Mouse (Mus musculus): ENCODE measurements around the gene Gm42906.

Gene Gm42906

DNA sequence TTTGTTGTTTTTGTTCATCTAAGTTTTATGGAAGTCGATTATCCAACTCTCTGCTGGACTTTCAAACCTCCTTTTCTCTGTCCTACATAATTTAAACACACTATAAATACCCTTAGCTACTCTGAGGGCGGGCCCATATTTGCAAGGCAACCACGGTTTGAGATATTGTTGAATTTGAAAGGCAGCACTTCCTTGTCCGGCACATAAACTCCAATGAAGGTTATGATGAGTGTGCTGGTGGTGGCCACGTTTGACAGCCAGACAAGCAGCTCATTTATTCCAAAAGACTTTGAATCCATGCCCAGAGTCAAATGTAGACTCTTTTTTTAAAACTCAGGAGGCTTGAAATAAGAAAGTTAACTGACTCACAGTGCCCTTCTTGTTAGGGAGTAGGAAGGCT lies 33.3 kb downstream of the Gm42906 start:
- DNase-seq (ENCODE audit: low spot score), result no peak

DNA sequence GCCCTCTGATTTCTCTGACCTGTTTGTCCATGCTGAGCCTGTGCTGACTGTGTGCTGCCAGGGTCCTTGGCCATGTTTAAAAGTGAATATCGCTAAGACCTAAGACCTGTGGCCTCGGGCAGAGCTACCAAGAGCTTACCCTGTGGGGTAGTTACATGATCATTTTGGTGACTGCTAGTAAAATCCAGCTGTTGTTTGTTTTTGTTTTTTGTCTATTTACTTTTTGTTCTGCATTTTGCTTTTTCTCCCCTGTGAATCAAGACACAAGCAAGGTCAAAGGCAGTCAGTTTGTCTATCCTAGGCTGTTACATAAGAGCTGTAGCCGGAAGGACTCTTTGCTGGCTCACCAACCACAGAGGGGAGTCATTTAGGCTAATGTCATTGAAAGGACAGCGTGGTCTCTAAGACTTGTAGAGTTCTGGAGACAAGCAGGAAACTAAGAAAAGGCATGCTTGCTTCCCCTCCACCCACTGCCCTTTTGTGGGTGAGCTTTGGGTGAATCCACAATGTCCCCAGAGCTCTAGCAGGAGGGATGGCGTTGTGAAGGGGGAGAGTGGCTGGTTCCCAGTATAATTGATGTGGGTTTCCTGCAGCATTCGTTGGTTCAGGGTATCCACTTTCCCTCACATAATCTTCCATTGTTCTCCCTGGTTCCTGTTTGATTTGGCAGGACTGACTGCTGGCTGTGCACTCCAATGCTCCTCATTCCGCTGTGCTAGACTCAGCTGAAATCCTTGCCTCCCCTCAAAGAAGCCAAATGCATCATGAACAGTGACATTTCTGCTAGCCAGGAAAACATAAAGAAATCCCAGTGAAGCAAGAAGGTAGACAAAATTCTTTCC lies 33.9 kb downstream of the Gm42906 start:
- DNase-seq (ENCODE audit: low spot score), result no peak

DNA sequence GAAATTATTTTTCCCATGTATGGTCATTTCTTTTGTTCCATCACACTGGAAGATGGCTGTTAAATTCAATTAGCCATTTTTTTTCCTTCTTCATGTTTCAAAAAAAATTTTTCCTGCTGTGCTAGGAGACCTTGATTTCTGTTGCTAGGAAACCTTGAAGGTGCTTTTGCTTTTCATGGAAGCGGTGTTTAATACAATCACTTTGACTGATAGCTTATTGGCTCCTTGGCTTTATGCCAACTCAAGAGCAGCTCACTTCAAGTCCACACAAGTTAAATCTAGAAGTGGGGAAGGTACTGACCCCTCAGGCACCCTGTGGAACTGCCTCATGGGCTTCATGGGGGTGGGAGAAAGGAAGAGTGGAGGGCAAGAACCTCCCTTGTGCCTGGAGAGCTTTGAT lies 38.1 kb downstream of the Gm42906 start:
- no peak for DNase-seq (ENCODE audit: low spot score)

DNA sequence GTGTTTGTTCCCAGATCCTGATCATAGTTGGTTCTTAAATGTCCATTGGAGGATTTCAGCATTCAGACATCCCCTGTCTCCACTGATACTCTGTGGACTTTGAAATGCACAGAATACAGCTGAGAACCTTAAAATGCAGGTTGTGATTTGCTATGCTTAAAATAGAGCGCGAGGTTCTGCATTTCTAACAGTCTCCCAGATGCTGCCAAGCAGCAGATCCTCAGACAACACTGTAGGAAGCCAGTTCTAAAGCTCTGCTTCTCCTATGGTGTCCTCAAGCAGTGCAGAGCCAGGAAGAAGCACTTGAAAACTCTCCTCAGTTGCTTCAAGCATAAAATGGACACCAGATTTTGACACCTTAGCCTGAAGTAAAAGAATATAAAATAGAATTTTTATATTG lies 48.1 kb downstream of the Gm42906 start:
- no peak for DNase-seq (ENCODE audit: low spot score)

DNA sequence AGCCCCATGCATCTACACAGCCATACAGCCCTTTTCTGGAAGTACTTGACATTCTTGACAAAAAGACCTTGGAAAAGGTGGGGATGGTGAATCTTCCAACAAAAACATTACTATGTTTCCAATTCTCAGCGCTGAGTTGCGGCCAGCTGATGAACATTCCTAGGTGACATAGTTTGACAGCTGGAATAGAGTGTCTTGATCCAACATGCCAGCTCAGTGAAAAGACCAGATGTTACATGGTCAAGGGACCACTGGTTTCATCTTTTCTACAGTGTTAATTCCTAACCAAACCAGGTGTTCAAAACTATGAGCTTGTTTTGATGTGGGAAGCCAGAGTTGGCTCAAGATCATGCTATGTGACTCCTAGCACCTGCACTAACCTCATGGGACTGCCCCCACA lies 48.8 kb downstream of the Gm42906 start:
- no peak for DNase-seq (ENCODE audit: low spot score)

DNA sequence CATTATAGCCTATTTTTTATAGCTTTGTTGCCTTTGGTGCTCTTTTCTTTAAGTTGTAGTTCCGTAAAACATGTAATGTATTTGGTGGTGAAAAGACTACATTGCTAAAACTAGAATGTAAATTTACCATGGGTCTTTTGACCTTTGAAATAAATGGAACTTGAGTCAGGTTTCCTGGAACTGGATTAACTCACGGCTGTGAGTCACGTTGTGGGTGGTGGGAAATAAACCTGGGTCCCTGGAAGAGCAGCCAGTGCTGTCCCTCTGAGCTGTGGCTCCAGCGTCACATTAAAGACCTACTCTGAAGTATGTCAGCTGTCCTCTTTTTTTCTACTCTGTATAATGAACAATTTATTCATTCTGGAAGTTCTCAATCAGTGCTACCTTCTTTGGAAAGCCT lies 51.0 kb downstream of the Gm42906 start:
- no peak for DNase-seq (ENCODE audit: low spot score)

DNA sequence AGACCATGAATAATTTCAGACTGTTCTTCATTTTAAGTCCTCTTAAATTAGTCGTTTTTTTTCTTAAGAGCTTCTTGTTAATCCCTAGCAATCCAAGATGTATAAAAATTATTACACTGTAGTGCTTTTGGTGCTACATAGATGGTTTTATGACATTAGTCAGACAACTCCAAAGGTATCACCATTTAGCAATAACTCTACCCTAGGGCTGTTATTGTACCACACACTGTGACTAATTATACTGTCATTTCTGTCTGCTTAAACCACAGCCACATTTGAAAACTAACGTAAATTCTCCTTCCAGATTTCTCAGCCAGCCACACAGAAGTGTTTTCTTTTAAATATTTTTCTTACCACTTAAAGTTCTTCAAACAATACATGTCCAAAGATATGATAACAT lies 53.1 kb downstream of the Gm42906 start:
- no peak for DNase-seq (ENCODE audit: low spot score)

DNA sequence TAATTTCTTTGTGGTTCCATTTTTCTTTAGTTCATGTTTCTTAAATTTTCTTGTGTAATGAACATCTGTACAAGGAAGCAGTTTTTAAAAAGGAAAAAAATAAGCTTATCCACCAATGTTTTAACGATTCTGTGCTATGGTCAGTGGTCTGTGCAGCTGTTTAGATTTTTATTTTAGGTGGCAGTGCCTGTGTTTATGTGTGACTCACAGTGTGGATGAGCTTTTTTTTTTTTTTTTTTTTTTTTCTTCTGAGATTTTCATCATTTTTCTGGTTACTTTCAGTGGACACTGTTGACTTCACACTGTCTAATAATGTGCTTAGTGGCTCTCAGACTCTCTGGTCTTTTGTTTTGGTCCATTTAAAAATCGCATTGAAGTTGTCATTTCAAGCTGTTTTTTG lies 56.8 kb downstream of the Gm42906 start:
- DNase-seq (ENCODE audit: low spot score), result no peak

DNA sequence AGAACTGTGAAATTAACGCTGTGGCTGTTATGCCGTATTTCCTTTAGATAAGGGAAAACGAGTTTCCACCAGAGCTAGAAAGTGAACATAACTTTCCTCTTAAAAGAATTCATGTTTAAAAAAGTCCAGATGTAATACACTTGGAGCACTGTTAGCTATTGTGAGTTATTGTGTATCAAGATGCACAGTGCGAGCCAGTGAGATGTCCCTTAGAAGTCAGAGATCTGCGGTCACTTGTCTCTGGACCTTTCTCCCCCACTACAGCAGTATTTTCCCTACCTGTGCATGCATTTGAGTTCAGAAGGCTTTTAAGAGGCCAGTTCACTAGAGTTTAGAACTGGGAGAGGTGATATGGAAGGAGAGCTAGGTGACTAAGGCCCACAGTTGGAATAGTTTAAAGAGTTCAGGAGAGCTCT lies 58.6 kb downstream of the Gm42906 start:
- no peak for DNase-seq (ENCODE audit: low spot score)

DNA sequence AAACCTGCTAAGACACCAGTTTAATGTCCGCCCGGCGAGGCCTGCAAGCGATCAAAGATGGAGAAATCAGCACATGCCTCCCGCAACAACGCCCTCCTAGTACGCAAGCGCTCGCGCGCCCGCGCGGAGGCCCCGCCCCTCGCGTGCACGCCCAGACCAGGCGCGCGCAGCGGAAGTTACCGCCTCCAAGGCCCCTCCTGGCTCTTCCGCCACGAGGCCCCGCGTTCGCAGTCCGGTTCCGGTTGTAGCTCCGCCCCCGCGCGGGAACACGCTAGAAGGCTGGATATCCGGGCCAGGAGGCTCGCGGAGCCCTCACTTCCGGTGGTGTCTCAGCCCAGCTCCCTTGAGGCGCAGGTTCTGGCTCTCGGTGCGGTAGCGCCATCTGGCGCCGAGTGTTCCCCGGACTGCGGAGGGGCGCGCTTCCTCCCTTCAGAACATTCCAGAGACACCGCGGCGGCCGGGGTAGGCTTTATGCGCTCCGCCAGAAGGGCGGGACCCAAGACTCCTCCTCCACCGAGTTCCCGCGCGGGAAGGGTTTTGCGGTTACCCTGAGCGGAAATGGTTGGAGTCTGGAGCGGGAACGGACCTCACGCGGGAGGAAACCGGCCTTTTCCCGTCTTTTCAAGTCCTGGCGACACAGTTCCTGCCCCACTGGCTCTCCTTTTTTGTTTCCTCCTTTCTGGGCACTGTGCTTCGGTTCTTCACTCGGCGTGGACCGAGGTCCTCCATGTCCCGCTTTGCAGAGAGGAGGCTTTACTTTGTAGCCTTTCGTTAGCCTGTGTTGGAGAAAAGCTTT lies 59.4 kb downstream of the Gm42906 start:
- DNase-seq (ENCODE audit: low spot score), result peak; percentile 99

DNA sequence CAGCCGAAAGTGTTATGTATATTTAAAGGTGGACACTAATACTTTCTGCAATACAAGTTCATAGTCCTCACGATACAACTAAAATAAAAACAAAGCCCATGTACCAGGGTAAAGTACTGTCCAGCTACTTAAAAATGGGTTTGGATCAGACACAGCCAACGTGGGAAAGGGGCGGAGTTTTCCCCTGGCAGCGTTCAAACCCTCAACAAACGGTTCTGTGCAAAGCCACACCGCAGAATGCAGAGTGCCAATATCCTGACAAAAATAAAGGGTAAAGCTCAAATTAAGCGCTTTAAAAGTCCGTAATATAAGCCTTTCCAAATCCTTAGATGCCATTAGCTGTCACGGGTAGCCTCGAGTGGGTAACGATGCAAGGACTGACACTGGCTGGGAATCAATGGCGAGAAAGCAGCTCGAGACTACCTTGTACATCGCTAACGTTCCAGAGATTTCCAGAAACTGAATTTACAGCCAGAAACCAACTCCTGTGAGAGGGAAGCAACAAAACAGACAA lies 60.0 kb downstream of the Gm42906 start:
- DNase-seq (ENCODE audit: low spot score), result peak; percentile 73

DNA sequence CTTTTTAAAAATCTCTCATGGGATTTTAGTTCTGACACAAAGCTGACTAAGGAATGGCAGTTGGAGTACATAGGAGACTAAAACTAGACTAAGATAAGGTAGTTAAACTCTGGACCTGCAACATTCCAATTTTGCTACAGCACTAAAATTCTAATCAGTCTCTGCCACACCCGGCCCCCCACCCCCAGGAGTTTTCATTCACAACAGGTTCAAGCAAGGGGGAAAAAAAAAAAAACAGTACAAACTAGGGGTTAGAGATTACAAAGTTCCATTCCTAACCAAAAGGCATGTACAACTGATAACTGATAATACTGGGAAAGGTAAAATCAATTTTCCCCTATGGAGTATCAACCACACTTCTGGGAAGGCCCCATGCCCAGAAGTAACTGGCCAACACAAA lies 60.6 kb downstream of the Gm42906 start:
- DNase-seq (ENCODE audit: low spot score), result no peak

DNA sequence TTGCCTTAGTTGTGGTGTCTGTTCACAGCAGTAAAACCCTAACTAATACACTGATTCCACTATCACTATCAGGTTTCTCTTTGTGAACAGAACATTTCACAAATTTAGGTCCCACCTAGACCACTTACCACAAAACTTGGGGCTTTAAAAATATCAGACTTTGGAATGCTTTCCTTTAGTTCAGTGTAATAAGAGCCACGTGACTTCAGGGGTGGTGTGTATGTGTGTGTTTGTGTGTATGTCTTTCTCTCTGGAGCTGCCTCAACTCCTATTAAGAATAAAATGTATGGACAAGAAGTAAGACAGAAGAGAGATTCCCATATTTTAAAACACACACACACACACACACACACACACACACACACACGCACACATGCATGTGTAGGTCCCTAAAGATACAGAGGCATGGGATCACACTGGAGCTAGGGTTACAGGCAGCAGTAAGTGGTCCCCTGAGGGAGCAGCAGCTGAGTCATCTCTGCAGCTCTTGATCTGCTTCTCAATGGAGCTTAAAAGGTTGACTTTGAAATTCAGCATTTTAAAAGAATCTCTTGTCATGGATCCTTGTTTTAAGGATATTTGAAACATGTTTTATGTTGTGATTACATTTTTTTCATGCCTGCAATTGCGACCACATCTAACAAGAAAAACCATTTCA lies 64.5 kb downstream of the Gm42906 start:
- DNase-seq (ENCODE audit: low spot score), result no peak

DNA sequence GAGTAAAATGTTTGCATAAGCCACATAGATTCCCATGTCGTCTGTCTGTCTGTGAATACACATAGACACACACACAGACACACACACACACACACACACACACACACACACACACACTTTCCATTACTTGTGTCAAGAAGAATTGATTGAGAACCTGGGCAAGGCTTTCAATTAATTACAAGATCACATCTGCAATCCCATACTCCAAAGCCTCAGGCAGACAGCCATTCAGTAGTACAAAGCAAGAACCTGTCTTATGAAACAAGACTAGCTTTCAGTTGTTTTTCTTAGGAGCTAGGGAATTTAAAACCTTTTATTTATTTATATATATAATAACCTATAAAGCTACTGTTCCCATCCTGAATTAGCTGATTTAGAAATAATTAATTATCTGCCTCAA lies 78.3 kb downstream of the Gm42906 start:
- no peak for DNase-seq (ENCODE audit: low spot score)

DNA sequence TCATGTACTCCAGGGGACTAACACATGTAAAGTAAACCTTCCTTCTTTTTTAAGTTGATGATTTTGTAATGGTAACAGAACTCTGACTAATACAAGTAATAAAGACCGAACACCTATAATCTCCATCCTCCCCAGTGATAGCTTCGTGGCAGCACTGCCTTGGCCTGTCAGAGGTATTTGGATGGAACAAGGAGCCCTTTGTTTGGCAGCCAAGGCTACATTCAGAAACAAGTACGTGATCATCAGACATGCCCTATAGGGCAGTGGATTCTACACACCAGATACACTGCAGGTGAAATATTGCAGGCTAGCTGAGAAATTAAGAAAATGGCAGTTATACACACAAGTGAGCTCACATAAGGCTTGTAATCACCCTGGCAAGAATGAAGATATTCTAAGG lies 79.5 kb downstream of the Gm42906 start:
- DNase-seq (ENCODE audit: low spot score), result no peak

DNA sequence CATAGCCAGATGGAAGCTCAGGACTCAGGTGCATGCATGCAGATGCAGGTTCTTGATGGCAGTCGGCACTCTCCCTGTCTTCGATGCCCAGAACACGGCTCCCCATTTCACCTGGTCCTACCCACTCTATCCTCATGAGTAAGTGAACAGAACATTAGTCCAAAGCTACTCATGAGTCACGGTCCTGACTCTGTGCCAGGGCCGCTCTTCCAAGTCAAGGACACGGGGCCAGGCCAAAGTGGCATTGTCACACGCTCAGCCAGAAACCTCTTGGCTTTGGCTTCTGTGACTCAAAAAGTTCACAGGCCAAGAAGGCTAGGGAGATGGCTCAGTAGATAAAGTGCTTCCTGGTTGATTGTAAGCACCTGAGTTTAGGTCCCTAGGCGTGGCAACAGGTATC lies 81.3 kb downstream of the Gm42906 start:
- peak; percentile 59 for DNase-seq (ENCODE audit: low spot score)

DNA sequence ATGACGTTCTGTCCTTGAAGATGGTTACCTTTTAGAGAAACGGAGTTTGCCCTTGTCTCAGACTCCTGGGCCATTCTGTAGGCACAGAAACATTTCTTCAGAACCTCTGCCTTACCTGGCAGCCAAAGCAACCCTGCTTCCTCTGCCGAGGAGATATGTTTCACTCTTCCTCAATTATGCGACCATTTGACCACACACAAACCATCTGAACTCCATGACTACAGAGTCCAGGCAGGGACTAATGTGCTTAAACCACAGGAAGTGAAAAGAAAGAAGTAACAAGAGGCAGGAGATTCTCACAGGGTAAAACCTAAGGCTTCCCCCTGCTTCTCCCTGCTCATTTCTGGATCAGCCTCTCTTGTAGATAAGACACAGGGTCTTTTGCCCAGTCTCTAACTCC lies 83.2 kb downstream of the Gm42906 start:
- no peak for DNase-seq (ENCODE audit: low spot score)

DNA sequence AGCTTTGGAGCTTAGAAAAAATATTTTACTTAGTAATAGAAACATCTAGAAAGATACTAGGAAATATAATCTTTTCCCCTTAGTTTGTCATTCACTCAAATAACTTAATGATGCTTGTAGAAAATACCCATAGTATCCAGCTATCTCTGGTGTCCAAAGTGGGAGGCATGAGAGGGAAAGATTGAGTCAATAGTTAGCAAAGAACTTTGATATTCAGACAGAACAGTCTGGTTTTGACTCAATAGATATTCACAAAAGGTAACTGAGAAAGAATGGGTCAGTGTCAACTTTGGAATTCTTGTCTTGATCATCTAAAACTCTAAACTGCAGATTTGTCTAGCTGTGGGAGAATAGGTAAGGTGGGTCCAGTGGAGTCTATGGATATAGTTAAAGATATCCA lies 94.3 kb downstream of the Gm42906 start:
- no peak for DNase-seq (ENCODE audit: low spot score)

DNA sequence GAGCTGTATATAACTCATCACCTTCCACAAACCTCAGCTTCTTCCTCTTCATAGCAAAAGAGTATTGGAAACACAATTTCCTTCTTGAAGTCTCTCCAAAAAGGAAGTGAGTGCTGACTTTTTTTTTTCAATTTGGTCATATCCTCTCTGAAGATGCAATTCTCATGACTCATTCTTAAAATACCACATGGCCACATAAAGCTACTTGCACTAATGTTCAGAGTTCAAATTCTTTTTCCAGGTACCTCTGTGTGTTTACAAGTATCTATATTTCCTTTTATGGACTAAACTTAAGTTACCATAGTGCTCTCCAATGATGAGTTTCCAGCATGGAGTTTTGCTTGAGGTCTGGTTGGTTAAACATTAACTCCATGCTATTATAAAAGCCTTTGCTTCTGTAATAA lies 94.8 kb downstream of the Gm42906 start:
- DNase-seq (ENCODE audit: low spot score), result no peak

DNA sequence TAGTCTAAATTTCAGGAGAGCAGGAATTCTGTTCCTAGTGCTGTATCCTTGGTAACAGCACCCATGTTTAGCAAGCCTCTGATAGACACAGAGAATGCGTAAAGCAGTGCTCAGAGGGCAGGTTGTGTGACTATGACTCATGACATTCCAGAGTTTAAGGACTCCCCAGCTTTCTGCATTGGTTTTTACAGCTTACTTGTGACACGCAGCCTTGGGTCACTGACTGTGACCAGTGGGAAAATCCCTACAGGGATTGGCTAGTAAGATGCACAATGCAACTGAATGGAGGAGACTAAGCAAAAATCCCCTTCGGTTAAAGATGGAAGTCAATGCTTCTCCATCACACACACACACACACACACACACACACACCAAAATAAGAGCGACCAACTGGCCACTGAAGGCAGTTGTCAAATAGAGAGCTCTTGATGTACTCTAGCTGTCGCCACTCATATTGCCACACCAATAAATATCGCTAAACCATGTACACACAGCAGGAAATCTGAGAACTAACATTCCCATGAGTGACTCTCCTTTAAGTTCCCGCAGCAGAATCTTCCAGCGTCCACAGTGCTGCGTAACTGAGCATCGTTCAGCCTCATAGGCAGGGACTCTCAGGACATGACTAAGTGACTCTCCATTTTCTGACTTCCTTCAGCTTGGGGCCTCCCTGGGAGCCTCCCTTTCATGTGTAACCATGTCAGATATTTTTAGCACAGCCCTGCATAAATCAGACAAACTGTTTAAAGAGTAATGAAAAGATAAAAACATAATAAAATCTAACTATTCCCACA lies 112.0 kb downstream of the Gm42906 start:
- DNase-seq (ENCODE audit: low spot score), result no peak

DNA sequence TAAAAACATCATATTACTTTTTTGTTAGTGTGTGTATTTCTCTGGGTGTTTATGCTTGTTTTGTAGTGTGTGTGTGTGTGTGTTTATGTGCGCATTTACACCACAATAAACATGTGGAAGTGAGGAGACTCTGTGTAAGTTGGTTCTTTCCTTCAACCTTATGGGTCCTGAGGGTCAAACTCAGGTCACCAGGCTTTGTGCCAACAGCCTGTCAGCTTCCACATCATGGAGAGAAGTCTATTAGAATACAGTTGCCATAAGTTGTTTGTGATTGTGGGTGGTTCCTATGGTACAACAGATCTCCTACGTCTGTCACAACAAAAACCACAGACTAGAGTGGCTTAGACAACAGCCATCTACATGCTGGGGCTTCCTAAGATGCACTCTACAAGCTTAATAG lies 127.7 kb downstream of the Gm42906 start:
- DNase-seq (ENCODE audit: low spot score), result no peak

DNA sequence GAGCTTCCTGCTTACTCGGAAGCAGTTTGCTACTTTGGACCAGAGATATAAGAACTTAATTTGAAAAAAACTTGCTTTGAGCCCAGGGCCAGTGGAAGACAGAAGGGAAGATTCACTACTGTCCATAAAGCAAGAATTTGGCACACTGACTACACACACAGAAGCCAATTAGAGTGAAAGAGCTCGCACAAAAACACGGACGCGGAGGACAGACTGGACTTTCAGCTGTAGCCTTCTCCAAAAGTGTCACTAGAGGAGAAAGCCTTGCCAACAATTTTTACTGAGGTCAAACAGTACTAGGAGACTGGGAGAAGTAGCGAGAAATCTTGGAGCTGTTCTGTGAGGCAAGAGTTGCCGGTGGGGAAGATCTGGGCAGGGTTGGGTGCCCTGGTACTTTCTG lies 128.4 kb downstream of the Gm42906 start:
- DNase-seq (ENCODE audit: low spot score), result no peak
